Mouse (Mus musculus) stomach, postnatal 0 days (tissue): ENCODE results near the gene Fam174b.

Experiments used
- CTCF ChIP-seq: IDR thresholded peaks from 2 replicates; pipeline ENCODE4 v1.5.1; 2016; ENCODE audit warnings: antibody characterized with exemption, low read depth, mild to moderate bottlenecking, moderate library complexity
- EP300 ChIP-seq: optimal IDR thresholded peaks from 2 replicates; pipeline ENCODE3; 2016; ENCODE audit warnings: antibody characterized with exemption

DNA sequence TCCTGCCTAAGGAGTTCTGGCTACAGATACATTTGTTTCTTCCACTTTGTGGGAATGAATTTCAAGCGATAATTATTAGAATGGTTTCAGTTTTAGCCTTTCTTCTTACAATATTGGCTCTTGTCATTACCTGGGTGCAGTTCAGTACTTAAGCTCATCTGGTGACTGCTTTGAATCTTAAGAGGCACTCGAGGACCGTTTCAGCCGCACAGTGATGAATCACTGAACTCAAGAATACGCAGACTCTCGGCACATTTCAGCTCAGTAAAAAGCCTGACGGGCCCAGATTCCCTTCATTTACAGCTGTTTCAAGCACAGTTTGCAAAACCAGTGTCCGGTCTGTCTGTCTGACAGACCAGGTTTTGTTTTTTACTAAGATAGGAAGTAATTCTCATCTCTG, 51.0 kb downstream of the Fam174b start:
- TF ChIP-seq CTCF (no peak), EP300 (no peak)
